Mouse (Mus musculus): ENCODE results near the gene Ppm1l. TPM values are rescaled to one million over a fixed set of nuclear protein-coding genes. Genes with fewer than 3 reads are reported as not detected.

Gene Ppm1l
- 1.2 and 1.5 TPM in 2 replicates for polyA plus RNA-seq (2012; rRNA removed)

DNA sequence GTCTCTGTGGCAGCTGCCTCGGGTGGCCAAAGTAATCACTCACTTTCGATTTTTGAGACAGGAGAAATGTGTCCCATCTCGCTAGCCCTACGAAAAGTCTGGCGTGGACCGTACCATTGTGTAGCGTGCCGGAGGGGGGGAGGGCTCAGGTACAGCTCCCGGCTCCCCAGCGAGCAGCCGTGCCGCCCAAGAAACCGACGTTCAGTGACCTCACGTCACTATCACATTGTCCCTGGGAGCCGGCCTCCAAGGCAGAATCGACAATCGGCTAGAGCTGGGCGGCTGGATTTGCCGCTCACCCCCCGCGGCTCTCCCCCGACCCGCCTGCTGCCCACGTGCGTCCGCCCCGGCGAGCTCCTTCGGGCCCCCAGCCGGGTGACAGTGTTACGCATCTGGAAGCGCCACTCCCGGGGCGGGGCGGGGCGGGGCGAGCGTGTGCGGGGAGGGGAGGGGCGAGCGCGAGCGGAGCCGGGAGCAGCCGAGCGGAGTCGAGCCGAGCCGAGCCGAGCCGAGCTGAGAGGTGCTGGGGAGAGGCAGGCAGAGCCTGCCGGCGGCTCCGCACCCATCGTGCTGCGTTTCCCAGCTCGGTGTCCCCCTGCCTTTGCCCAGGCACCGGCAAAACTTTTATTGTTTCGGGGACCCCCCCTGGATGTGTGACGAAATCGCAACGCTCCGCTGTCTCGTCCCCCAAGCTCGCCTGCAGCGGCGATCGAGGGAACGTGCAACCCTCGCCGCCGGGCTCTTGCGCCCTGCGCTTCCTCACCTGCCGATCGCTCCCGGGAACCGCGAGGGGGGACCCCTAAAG, at the start of gene Ppm1l:
Ppm1l (plus strand) TSS at position 471 of the 805 bp plus-strand sequence.

DNA sequence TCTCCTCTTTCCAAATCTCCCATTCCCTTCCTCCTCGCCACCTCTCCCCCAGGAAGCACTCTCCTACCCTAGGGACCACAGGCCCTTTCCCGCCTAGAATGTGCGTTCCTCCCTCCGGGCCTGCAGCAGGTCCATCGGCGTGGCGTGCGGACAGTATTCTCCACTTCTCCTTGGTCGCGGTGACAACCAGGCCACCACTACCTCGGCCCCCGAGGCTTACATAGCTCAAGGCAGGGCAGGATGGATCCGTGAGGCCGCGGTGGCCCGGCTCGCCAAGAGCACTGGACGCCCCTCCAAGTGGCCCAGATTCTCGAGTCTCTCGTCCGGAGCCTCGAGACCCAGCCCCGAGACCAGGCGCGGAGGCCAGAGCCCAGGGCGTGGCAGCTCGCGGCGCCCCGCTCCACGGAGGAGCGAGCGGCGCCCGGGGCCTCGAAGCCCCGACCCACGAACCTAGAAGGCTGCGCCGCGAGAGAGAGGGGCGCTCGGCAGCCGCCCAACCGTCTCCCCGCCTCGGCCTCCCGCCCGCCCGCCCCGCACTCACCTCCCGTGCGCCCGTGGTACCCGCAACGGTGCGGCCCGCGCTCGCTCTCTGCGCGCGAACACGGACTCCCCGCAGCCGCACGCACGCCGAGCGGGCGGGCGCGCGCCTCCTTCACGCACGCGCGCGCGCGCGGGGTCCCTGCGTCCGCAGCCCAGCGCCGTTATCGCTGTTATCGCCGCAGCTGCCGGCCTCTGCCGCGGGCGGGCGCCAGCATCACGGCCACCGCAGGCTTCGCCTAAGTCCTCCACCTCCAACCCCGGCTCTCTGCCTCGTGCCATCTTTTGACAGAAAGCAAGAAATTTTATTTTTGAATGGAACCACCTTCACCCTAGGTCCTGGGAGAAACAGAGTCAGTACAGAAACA, 281.9 kb downstream of the Ppm1l start, which contains the start of gene B3galnt1:
B3galnt1 (minus strand) TSS at position 700 of the 905 bp plus-strand sequence.

Other genes starting within 250 kb of the Ppm1l start
- 8.1 and 8.2 TPM in 2 replicates for gene Kpna4, start 189.7 kb upstream of the Ppm1l start, polyA plus RNA-seq (2012; rRNA removed)
- gene Arl14, start 94.4 kb upstream of the Ppm1l start, polyA plus RNA-seq (2012; rRNA removed), result 0.02 TPM in 1 of 2 replicates, not detected in the other

Measured in liver, embryonic 18 days (tissue).